Mouse (Mus musculus) kidney, embryonic 16.5 days (tissue): ENCODE results near the gene Gm21800. TPM values are rescaled to one million over a fixed set of nuclear protein-coding genes. Genes with fewer than 3 reads are reported as not detected.
"Not testable (repeated sequence)": the region's sequence is repeated elsewhere in the genome, so short reads cannot be mapped to it uniquely, and the experiment has no call there.

ENCODE experiments used
- ATAC-seq: fragments of 200-750 bp; cut with Nextera tagmentation; 2 replicates; pipeline ENCODE4 v1.8.0; 2017; ENCODE audit warnings: moderate TSS enrichment; ENCODE audit not compliant: low FRiP score, low TSS enrichment
- H3K27ac ChIP-seq: fragments of 300-500 bp; sonication (generic); 2 replicates; pipeline ENCODE4 v1.5.1; 2014; ENCODE audit warnings: low read length
- H3K27me3 ChIP-seq: fragments of 300-500 bp; sonication (generic); 2 replicates; pipeline ENCODE4 v1.6.1; 2014; ENCODE audit warnings: low read length, control low read depth, mixed read lengths; ENCODE audit not compliant: insufficient read depth
- H3K36me3 ChIP-seq: fragments of 300-500 bp; sonication (generic); 2 replicates; pipeline ENCODE4 v1.6.1; 2014; ENCODE audit warnings: low read length, control low read depth, mixed read lengths; ENCODE audit not compliant: insufficient read depth
- H3K4me1 ChIP-seq: fragments of 300-500 bp; sonication (generic); 2 replicates; pipeline ENCODE4 v1.6.1; 2014; ENCODE audit warnings: low read length, control low read depth, mixed read lengths; ENCODE audit not compliant: insufficient read depth
- H3K4me2 ChIP-seq: fragments of 300-500 bp; sonication (generic); replicated peaks from 2 replicates; pipeline ENCODE4 v1.6.1; 2014; ENCODE audit warnings: low read depth, low read length
- H3K4me3 ChIP-seq: fragments of 300-500 bp; sonication (generic); 2 replicates; pipeline ENCODE4 v1.5.1; 2014; ENCODE audit warnings: mild to moderate bottlenecking, low read length
- H3K9ac ChIP-seq: fragments of 300-500 bp; sonication (generic); replicated peaks from 2 replicates; pipeline ENCODE4 v1.6.1; 2014; ENCODE audit warnings: low read length
- H3K9me3 ChIP-seq: fragments of 300-500 bp; sonication (generic); 2 replicates; pipeline ENCODE4 v1.6.1; 2016; ENCODE audit warnings: low read length, control low read depth
- WGBS: fragments of 180-500 bp; shearing (Covaris S2); extraction: QIAGEN DNeasy Blood & Tissue Kit; methylation state at CpG from one replicate; pipeline ENCODE4 v1.1.7; 2014; 5-methylcytosine and 5-hydroxymethylcytosine counted together
- polyA plus RNA-seq: library from polyadenylated mRNA; unstranded; fragments of >200 nt; fragmentation: Nextera tagmentation; extraction: Ambion mirVana; gene quantifications from 2 replicates; pipeline ENCODE4 v1.2.1, GENCODE M21; 2015

Gene Gm21800
- polyA plus RNA-seq = not detected in 2 replicates

DNA sequence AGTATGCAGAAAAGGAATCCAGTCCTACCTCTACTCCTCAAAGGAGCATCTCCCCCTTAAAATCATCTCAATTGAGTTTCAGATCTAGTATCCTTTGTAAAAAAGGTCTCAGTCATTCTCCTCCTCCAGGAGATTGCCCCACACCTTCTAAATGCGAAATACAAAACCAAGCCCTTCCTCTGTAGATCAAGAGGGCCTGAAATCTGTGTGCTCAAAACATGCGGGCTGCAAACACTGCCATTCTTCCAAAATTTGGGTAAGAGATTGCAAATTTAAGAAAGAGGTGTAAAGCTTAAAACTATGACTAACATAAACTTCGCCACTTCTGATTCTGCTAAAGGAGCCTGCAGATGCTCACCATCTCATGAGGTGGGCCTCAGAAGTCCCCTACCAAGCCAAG lies at the start of gene Gm21800:
Gene Gm21800 (plus strand): TSS at position 301 of the 400 bp plus-strand sequence.
- H3K4me2 ChIP-seq, ATAC-seq, H3K9ac ChIP-seq, H3K9me3 ChIP-seq, H3K4me1 ChIP-seq, H3K27me3 ChIP-seq, H3K27ac ChIP-seq, H3K4me3 ChIP-seq, H3K36me3 ChIP-seq: not testable (repeated sequence)
- no CpG with 5 or more reads among the region's 3 CpGs for WGBS
